Mouse (Mus musculus): Measurements from ENCODE around the gene Pramel3. TPM values are rescaled to one million over a fixed set of nuclear protein-coding genes. Genes with fewer than 3 reads are reported as not detected.

Gene Pramel3
- not detected in 4 replicates for total RNA-seq (2023; ENCODE audit: inconsistent age)

DNA sequence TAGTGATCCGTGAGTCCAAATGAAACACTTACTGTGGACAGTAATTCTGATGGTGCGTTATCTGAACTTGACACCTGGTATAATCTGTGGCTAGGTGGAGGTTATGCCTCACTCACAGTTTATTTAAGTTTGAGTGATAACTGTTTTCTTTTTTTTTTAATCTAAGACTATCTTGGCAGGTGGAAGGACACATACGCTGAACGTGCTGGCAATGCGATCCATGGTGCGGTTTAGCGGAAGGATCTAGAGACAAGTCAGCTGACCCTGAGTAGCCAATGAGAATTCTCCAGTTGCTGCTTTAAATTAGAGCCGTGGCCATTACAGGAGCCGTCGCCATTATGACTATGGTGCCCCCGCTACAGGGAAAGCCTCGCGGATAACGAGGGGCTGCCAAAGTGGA is at the start of gene Pramel3:
Gene Pramel3, plus strand, starts transcription at position 301 of the 400 bp plus-strand sequence.

Other genes starting within 250 kb of the Pramel3 start
- gene Gm15023, start 124.7 kb upstream of the Pramel3 start, total RNA-seq (2023; ENCODE audit: inconsistent age), result not detected in 4 replicates
- gene Tceal6, start 91.6 kb upstream of the Pramel3 start, total RNA-seq (2023; ENCODE audit: inconsistent age), result not detected in 4 replicates
- gene Gm5128, start 71.0 kb downstream of the Pramel3 start, total RNA-seq (2023; ENCODE audit: inconsistent age), result not detected in 4 replicates
- not detected in 4 replicates for gene Gm7903, start 131.5 kb downstream of the Pramel3 start, total RNA-seq (2023; ENCODE audit: inconsistent age)
- not detected in 4 replicates for gene AV320801, start 192.3 kb downstream of the Pramel3 start, total RNA-seq (2023; ENCODE audit: inconsistent age)